Mouse (Mus musculus): Measurements from ENCODE around the gene Bpifa3. TPM values are rescaled to one million over a fixed set of nuclear protein-coding genes. Genes with fewer than 3 reads are reported as not detected.
"Not testable (repeated sequence)": the region's sequence is repeated elsewhere in the genome, so short reads cannot be mapped to it uniquely, and the experiment has no call there.

Gene Bpifa3
- total and polyA plus RNA-seq, 2 experiments = not detected

DNA sequence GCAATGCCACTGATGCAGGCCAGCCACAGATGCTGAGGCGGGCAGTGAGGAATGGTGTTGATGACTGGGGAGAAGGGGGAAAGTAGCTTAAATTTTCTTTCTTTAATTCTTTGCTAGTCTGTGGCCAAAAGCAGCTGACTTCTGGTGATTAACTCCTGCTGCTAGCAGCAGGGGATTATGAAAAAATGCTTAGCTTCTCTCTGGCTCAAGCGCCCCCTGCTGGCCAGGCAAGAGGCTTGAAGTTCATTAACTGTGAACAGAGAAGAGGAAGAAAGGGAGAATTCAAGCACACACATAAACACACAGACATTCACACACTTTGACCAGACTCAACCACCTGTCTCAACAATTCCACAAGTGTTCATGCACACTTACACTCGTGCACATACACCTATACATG lies 28.3 kb downstream of the Bpifa3 start:
- DNase-seq (ENCODE audit: extremely low read depth, low read depth, low spot score) = peak; percentile 5
- TF ChIP-seq CTCF (IDR thresholded peaks at IDR 0.05; ENCODE audit: low read depth, low read length) (peak; percentile 67), POLR2A (IDR thresholded peaks at IDR 0.05; ENCODE audit: extremely low read depth, insufficient read depth, low read length) (no peak)
- Histone ChIP-seq H3K79me2 (ENCODE audit: control insufficient read depth, insufficient read depth, low read length) (no peaks in the 10 kb centered on the region), H3K27me3 (ENCODE audit: control insufficient read depth, insufficient read depth, low read length) (no peaks in the 10 kb centered on the region), H3K27ac (replicated peaks; ENCODE audit: insufficient read depth, low read depth, low read length) (no peak overlapping the region), H3K9ac (ENCODE audit: low read depth, low read length) (no peak overlapping the region), H3K36me3 (ENCODE audit: control insufficient read depth, insufficient read depth, low read length) (no peaks in the 10 kb centered on the region), H3K4me1 (ENCODE audit: control insufficient read depth, insufficient read depth, low read length) (no peaks in the 10 kb centered on the region), H3K4me3 (ENCODE audit: insufficient read depth, low read depth, low read length) (no peak overlapping the region)
- 45% methylated on average over 3 of the region's 3 CpGs for WGBS

DNA sequence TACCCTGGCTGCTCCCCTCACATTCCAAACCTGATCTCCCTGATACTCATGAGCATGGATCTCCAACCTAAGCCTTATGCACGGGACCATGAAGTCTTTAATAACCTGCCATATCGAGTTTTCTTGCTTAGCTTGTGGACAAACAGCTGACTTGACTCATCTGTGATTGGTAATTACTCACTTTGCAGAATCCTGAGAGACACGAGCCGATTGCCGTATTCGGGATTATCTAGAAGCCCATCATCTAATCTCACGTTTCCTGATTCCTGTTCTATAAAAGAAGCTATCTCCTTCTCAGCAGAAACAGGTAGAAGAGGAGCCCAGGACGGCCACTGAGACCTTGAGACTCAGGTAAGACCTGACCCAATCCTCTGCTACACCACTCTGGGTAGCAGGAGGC lies 32.2 kb downstream of the Bpifa3 start, which contains the start of gene Bpifa5:
Gene Bpifa5, plus strand, starts transcription at position 301 of the 400 bp plus-strand sequence.
- WGBS = 87% methylated on average over 8 of the region's 8 CpGs
- no peak for TF ChIP-seq CTCF (IDR thresholded peaks at IDR 0.05; ENCODE audit: low read depth, low read length)
- TF ChIP-seq POLR2A (IDR thresholded peaks at IDR 0.05; ENCODE audit: extremely low read depth, insufficient read depth, low read length) = no peak
- Histone ChIP-seq H3K4me3 (ENCODE audit: insufficient read depth, low read depth, low read length) (no peak within 1 kb of the TSS), H3K36me3 (ENCODE audit: control insufficient read depth, insufficient read depth, low read length) (no peaks in the 10 kb centered on the region), H3K79me2 (ENCODE audit: control insufficient read depth, insufficient read depth, low read length) (no peaks in the 10 kb centered on the region), H3K4me1 (ENCODE audit: control insufficient read depth, insufficient read depth, low read length) (no peaks in the 10 kb centered on the region), H3K27ac (replicated peaks; ENCODE audit: insufficient read depth, low read depth, low read length) (no peak within 1 kb of the TSS), H3K27me3 (ENCODE audit: control insufficient read depth, insufficient read depth, low read length) (no peaks in the 10 kb centered on the region), H3K9ac (ENCODE audit: low read depth, low read length) (no peak within 1 kb of the TSS)
- DNase-seq (ENCODE audit: extremely low read depth, low read depth, low spot score) = no peak

DNA sequence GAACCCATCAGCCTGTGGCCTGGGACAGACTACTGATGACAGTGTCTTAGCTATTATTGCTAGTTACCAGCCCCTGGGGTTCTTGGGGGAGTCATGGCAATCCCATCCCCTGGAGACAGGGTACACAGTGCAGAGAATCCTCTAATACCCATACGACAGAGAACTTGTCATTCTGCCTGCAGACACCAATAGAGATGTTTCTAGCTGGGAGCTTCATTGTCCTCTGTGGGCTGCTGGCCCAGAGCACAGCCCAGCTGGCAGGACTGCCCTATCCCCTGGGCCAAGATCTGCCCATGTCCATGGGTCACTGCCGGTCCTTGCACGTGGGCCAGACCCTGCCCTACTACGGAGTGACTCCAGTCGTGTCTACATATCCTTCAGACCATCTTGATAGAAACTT lies 33.2 kb downstream of the Bpifa3 start:
- Histone ChIP-seq H3K79me2 (ENCODE audit: control insufficient read depth, insufficient read depth, low read length) (no peaks in the 10 kb centered on the region), H3K27ac (replicated peaks; ENCODE audit: insufficient read depth, low read depth, low read length) (no peak overlapping the region), H3K4me3 (ENCODE audit: insufficient read depth, low read depth, low read length) (no peak overlapping the region), H3K36me3 (ENCODE audit: control insufficient read depth, insufficient read depth, low read length) (no peaks in the 10 kb centered on the region), H3K27me3 (ENCODE audit: control insufficient read depth, insufficient read depth, low read length) (no peaks in the 10 kb centered on the region), H3K4me1 (ENCODE audit: control insufficient read depth, insufficient read depth, low read length) (no peaks in the 10 kb centered on the region), H3K9ac (ENCODE audit: low read depth, low read length) (no peak overlapping the region)
- TF ChIP-seq CTCF (IDR thresholded peaks at IDR 0.05; ENCODE audit: low read depth, low read length) = no peak
- no peak for TF ChIP-seq POLR2A (IDR thresholded peaks at IDR 0.05; ENCODE audit: extremely low read depth, insufficient read depth, low read length)
- DNase-seq (ENCODE audit: extremely low read depth, low read depth, low spot score) = no peak
- 86% methylated on average over 5 of the region's 5 CpGs for WGBS

DNA sequence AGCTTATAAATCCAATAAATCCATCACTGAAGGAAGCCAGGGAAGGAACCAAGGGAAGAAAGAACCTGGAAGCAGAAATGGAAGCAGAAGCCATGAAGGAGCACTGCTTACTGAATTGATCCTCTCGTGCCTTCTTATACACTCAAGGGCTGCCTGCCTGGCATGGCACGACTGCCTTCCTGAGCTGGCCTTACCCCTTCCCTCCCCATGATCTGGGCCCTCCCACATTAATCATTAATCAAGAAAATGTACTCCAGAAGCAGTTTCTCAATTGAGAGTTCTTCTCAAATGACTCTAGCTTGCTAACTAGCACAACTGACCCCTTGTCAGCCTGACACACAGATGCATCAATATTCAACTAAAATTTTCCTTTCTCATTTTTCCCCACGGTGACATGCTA lies 39.0 kb downstream of the Bpifa3 start:
- H3K79me2 ChIP-seq (ENCODE audit: control insufficient read depth, insufficient read depth, low read length) = no peaks in the 10 kb centered on the region
- H3K9ac ChIP-seq (ENCODE audit: low read depth, low read length) = no peak overlapping the region
- H3K4me1 ChIP-seq (ENCODE audit: control insufficient read depth, insufficient read depth, low read length) = no peaks in the 10 kb centered on the region
- peak; percentile 49 for DNase-seq (ENCODE audit: extremely low read depth, low read depth, low spot score)
- H3K27ac ChIP-seq (replicated peaks; ENCODE audit: insufficient read depth, low read depth, low read length) = no peak overlapping the region
- H3K36me3 ChIP-seq (ENCODE audit: control insufficient read depth, insufficient read depth, low read length) = no peaks in the 10 kb centered on the region
- H3K27me3 ChIP-seq (ENCODE audit: control insufficient read depth, insufficient read depth, low read length) = no peaks in the 10 kb centered on the region
- 31% methylated on average over 3 of the region's 3 CpGs for WGBS
- H3K4me3 ChIP-seq (ENCODE audit: insufficient read depth, low read depth, low read length) = no peak overlapping the region
- TF ChIP-seq CTCF (IDR thresholded peaks at IDR 0.05; ENCODE audit: low read depth, low read length) (no peak), POLR2A (IDR thresholded peaks at IDR 0.05; ENCODE audit: extremely low read depth, insufficient read depth, low read length) (no peak)

DNA sequence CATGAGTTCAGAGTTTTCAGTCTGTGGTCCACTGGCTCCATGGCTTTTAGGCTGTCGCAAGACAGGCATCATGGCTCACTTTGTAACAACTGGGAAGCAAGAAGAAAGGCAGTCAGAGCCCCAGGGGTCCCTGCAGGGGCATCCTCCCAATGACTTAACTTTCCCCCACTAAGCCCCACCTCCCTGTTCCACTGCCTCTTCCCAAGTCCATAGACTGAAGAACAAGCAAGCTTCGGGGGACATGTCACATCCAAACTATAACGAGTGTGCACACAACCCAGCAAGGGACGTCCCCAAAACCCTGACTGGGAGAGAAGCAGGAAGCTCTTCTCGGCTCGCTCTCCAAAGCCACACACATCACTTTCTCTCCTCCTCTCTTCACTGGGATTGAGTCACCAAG lies 41.5 kb downstream of the Bpifa3 start:
- no peaks in the 10 kb centered on the region for H3K4me1 ChIP-seq (ENCODE audit: control insufficient read depth, insufficient read depth, low read length)
- no peak for DNase-seq (ENCODE audit: extremely low read depth, low read depth, low spot score)
- no peak for TF ChIP-seq CTCF (IDR thresholded peaks at IDR 0.05; ENCODE audit: low read depth, low read length)
- no peak overlapping the region for H3K9ac ChIP-seq (ENCODE audit: low read depth, low read length)
- no peaks in the 10 kb centered on the region for H3K27me3 ChIP-seq (ENCODE audit: control insufficient read depth, insufficient read depth, low read length)
- no peak overlapping the region for H3K4me3 ChIP-seq (ENCODE audit: insufficient read depth, low read depth, low read length)
- no peak overlapping the region for H3K27ac ChIP-seq (replicated peaks; ENCODE audit: insufficient read depth, low read depth, low read length)
- 79% methylated on average over 6 of the region's 6 CpGs for WGBS
- H3K79me2 ChIP-seq (ENCODE audit: control insufficient read depth, insufficient read depth, low read length) = no peaks in the 10 kb centered on the region
- no peaks in the 10 kb centered on the region for H3K36me3 ChIP-seq (ENCODE audit: control insufficient read depth, insufficient read depth, low read length)

DNA sequence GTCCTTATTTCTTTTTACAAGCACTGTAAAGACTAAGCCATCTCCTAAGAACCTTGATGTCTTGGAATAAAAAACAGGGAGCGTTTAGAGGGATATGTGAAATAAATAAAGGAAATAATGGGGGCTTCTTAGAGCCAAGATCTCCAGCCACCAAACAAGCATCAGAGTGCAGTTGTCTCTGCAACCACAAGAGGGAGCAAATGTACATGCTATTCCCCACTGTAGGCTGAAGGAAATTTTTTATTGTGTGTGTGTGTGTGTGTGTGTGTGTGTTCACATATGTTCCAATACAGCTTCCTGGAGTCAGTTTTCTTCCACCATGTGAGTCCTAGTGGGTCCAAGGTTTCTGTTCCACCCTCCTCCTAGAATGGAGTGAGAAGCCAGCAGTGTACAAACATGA lies 43.2 kb downstream of the Bpifa3 start:
- Histone ChIP-seq H3K9ac (ENCODE audit: low read depth, low read length) (no peak overlapping the region), H3K27ac (replicated peaks; ENCODE audit: insufficient read depth, low read depth, low read length) (no peak overlapping the region), H3K4me1 (ENCODE audit: control insufficient read depth, insufficient read depth, low read length) (no peaks in the 10 kb centered on the region), H3K36me3 (ENCODE audit: control insufficient read depth, insufficient read depth, low read length) (no peaks in the 10 kb centered on the region), H3K79me2 (ENCODE audit: control insufficient read depth, insufficient read depth, low read length) (no peaks in the 10 kb centered on the region), H3K4me3 (ENCODE audit: insufficient read depth, low read depth, low read length) (no peak overlapping the region), H3K27me3 (ENCODE audit: control insufficient read depth, insufficient read depth, low read length) (no peaks in the 10 kb centered on the region)
- WGBS = 34% methylated on average over 1 of the region's 1 CpGs
- TF ChIP-seq POLR2A (IDR thresholded peaks at IDR 0.05; ENCODE audit: extremely low read depth, insufficient read depth, low read length) = no peak
- peak; percentile 43 for TF ChIP-seq CTCF (IDR thresholded peaks at IDR 0.05; ENCODE audit: low read depth, low read length)
- DNase-seq (ENCODE audit: extremely low read depth, low read depth, low spot score) = peak; percentile 16

DNA sequence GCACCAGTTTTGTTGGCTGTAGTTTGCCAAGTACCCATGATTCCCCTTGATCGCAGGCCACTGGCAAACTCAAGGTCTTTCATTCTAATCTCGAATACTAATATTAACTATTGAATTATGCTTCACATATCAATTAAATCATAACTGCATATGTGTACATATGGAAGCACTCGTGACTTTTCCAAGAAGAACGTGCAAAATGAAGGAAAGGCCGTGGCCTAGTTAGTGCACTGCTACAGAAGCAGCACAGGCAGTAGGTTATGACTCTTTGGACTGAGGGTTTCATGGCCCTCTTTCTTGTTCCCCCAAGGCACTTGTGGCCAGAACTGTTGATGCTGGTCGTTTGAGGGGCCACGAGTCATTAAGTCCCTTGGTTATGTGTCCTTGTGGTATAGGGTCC lies 51.8 kb downstream of the Bpifa3 start:
- not testable (repeated sequence) for DNase-seq (ENCODE audit: extremely low read depth, low read depth, low spot score)
- 81% methylated on average over 7 of the region's 7 CpGs for WGBS

DNA sequence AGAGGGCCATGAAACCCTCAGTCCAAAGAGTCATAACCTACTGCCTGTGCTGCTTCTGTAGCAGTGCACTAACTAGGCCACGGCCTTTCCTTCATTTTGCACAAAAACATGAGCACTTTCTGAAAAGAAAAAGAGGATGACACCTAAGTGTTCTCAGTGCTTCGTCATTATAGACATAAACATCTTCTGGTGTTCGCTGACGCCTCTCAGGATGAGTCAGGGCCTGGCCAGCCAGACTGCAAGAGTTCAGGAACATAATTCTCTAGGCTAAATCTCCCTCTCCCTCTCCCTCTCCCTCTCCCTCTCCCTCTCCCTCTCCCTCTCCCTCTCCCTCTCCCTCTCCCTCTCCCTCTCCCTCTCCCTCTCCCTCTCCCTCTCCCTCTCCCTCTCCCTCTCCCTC lies 52.9 kb downstream of the Bpifa3 start:
- H3K9ac ChIP-seq (ENCODE audit: low read depth, low read length); H3K36me3 ChIP-seq (ENCODE audit: control insufficient read depth, insufficient read depth, low read length); DNase-seq (ENCODE audit: extremely low read depth, low read depth, low spot score); H3K27me3 ChIP-seq (ENCODE audit: control insufficient read depth, insufficient read depth, low read length); H3K4me1 ChIP-seq (ENCODE audit: control insufficient read depth, insufficient read depth, low read length); H3K27ac ChIP-seq (replicated peaks; ENCODE audit: insufficient read depth, low read depth, low read length); H3K4me3 ChIP-seq (ENCODE audit: insufficient read depth, low read depth, low read length); H3K79me2 ChIP-seq (ENCODE audit: control insufficient read depth, insufficient read depth, low read length): not testable (repeated sequence)
- WGBS = 89% methylated on average over 4 of the region's 4 CpGs

More for the DNA sequence above, 51.8 kb downstream of the Bpifa3 start:
- H3K79me2 ChIP-seq (ENCODE audit: control insufficient read depth, insufficient read depth, low read length); H3K27ac ChIP-seq (replicated peaks; ENCODE audit: insufficient read depth, low read depth, low read length); H3K4me3 ChIP-seq (ENCODE audit: insufficient read depth, low read depth, low read length); H3K36me3 ChIP-seq (ENCODE audit: control insufficient read depth, insufficient read depth, low read length); H3K9ac ChIP-seq (ENCODE audit: low read depth, low read length); H3K4me1 ChIP-seq (ENCODE audit: control insufficient read depth, insufficient read depth, low read length); H3K27me3 ChIP-seq (ENCODE audit: control insufficient read depth, insufficient read depth, low read length): not testable (repeated sequence)
